Mouse (Mus musculus): ENCODE results near the gene Pak6.

- TF ChIP-seq CTCF (IDR thresholded peaks at IDR 0.05; ENCODE audit: low read depth) (no peak), EP300 (IDR thresholded peaks at IDR 0.05; ENCODE audit: low read depth) (no peak)
These were observed at the start of gene Pak6 for GRCm38 (mm10) chr2:118662902-118663803.
